ENCODE assay signal across 16 mouse cellular contexts in genomic region chr10:83022616-83023015, GRCm38 (mm10).
"Had no signal": no experiment of that assay in that cellular context is flagged by ENCODE, and none has a peak within 500 bp of the region (broad histone marks: within the 10 kb centered on the region; RNA-seq: fewer than 3 reads in every experiment).

No protein-coding gene starts in this region.

- H3K4me2 ChIP-seq: neural tube, embryonic 13.5 days; neural tube, embryonic 15.5 days; stomach, embryonic 15.5 days had no signal

- H3K36me3 ChIP-seq: neural tube, embryonic 13.5 days; neural tube, embryonic 15.5 days; stomach, embryonic 15.5 days had no signal

- H3K27me3 ChIP-seq: neural tube, embryonic 13.5 days; neural tube, embryonic 15.5 days; stomach, embryonic 15.5 days had no signal

- DNase-seq: retina, postnatal 1 day; right cerebral cortex, adult 18-20 months; right cerebral cortex, postnatal 14 days; right cerebral cortex, postnatal 25 days; right cerebral cortex, postnatal 4 days; spleen, adult 18-20 months; thymus, adult 18-20 months; thymus, adult 2 months; thymus, postnatal 14 days; thymus, postnatal 25 days; thymus, postnatal 36 days; thymus, postnatal 4 days had no signal

- H3K4me1 ChIP-seq: stomach, embryonic 15.5 days had no signal

- H3K4me3 ChIP-seq: neural tube, embryonic 13.5 days; neural tube, embryonic 15.5 days; stomach, embryonic 15.5 days had no signal

- H3K9me3 ChIP-seq: neural tube, embryonic 13.5 days; neural tube, embryonic 15.5 days; stomach, embryonic 15.5 days had no signal

- H3K9ac ChIP-seq: neural tube, embryonic 13.5 days; neural tube, embryonic 15.5 days; stomach, embryonic 15.5 days had no signal

- H3K27ac ChIP-seq: neural tube, embryonic 13.5 days; neural tube, embryonic 15.5 days; stomach, embryonic 15.5 days; stomach, postnatal 0 days had no signal
